ENCODE assay signal across 8 mouse cellular contexts in genomic region chr7:19508924-19509568, GRCm38 (mm10). TPM values are rescaled to one million over a fixed set of nuclear protein-coding genes. Genes with fewer than 3 reads are reported as not detected.
DNase-seq lines count a peak whose midpoint lies in the region; ATAC-seq and TF ChIP-seq lines count a peak whose summit lies in the region.

No protein-coding gene starts in this region.

- no peak for ATAC-seq in heart, embryonic 13.5 days (ENCODE audit: extremely low read depth, insufficient number of reproducible peaks, low FRiP score, low TSS enrichment)
- ATAC-seq in forebrain, embryonic 15.5 days (replicated peaks), result peak; percentile 34
- ATAC-seq in liver, embryonic 14.5 days (ENCODE audit: insufficient read depth), result peak; percentile 21; the same call in 1 of the 2 replicates

- peak overlapping the region; percentile 88 for H3K4me2 ChIP-seq in heart, embryonic 13.5 days
- H3K4me2 ChIP-seq in forebrain, embryonic 15.5 days (replicated peaks), result peak overlapping the region; percentile 60
- peak overlapping the region; percentile 78 for H3K4me2 ChIP-seq in liver, embryonic 14.5 days (ENCODE audit: low read depth)

- H3K4me3 ChIP-seq in heart, embryonic 13.5 days, result peak overlapping the region; percentile 79
- H3K4me3 ChIP-seq in MEL (ENCODE audit: control insufficient read depth in 1 of 2, insufficient read depth in 1 of 2, low read depth in 2 of 2, low read length in 2 of 2), result peak overlapping the region; percentile 86 to 94
- H3K4me3 ChIP-seq in forebrain, embryonic 15.5 days, result peak overlapping the region; percentile 61
- peak overlapping the region; percentile 76 to 98 for H3K4me3 ChIP-seq in liver, embryonic 14.5 days (ENCODE audit: insufficient read depth in 1 of 2, low read depth in 2 of 2, low read length in 2 of 2)

- TF ChIP-seq CTCF in MEL (IDR thresholded peaks at IDR 0.05 in 2 of 3, conservative IDR thresholded peaks at IDR 0.05 in 1 of 3; ENCODE audit: control insufficient read depth in 1 of 3, insufficient read depth in 1 of 3, low read depth in 2 of 3, low read length in 3 of 3, poor library complexity in 1 of 3, severe bottlenecking in 1 of 3), result no peak
- 0 out of 2 replicates have a peak, but pooled peaks have one; percentile 2 for TF ChIP-seq CTCF in liver, embryonic 14.5 days (IDR thresholded peaks at IDR 0.05; ENCODE audit: low read depth)

- no peaks in the 10 kb centered on the region for H3K27me3 ChIP-seq in heart, embryonic 13.5 days (replicated peaks)
- H3K27me3 ChIP-seq in MEL (ENCODE audit: control insufficient read depth in 1 of 2, insufficient read depth in 2 of 2, low read length in 2 of 2), result no peaks in the 10 kb centered on the region
- no peaks in the 10 kb centered on the region for H3K27me3 ChIP-seq in forebrain, embryonic 15.5 days
- H3K27me3 ChIP-seq in liver, embryonic 14.5 days (ENCODE audit: control insufficient read depth, insufficient read depth, low read length), result no peaks in the 10 kb centered on the region

- no peaks in the 10 kb centered on the region for H3K36me3 ChIP-seq in heart, embryonic 13.5 days
- H3K36me3 ChIP-seq in MEL (ENCODE audit: control insufficient read depth in 1 of 2, insufficient read depth in 2 of 2, low read length in 2 of 2), result peaks cover 0 to 3% of the 10 kb centered on the region in 2 experiments; a peak in 1 of 4 replicates
- H3K36me3 ChIP-seq in forebrain, embryonic 15.5 days, result no peaks in the 10 kb centered on the region
- no peaks in the 10 kb centered on the region for H3K36me3 ChIP-seq in liver, embryonic 14.5 days (replicated peaks; ENCODE audit: control insufficient read depth, insufficient read depth, low read depth)

- intact Hi-C loops in heart, postnatal 14 days (cut with DNase I), result no loop called here

- H3K79me2 ChIP-seq in MEL (ENCODE audit: control insufficient read depth, insufficient read depth, low read length, poor library complexity), result peaks cover 21% of the 10 kb centered on the region

- peak overlapping the region; percentile 83 for H3K27ac ChIP-seq in heart, embryonic 13.5 days (replicated peaks)
- peak overlapping the region; percentile 88 for H3K27ac ChIP-seq in MEL (ENCODE audit: control insufficient read depth, low read depth, low read length)
- peak overlapping the region; percentile 67 for H3K27ac ChIP-seq in forebrain, embryonic 15.5 days (replicated peaks)
- peak overlapping the region; percentile 1; the same call in 1 of the 2 replicates for H3K27ac ChIP-seq in liver, embryonic 14.5 days

- WGBS in heart, embryonic 13.5 days, result 3% methylated on average over 15 of the region's 15 CpGs
- 12% methylated on average over 15 of the region's 15 CpGs for WGBS in forebrain, embryonic 15.5 days
- 2% methylated on average over 15 of the region's 15 CpGs for WGBS in liver, embryonic 14.5 days (ENCODE audit: insufficient replicate concordance)

- no peaks in the 10 kb centered on the region for H3K9me3 ChIP-seq in heart, embryonic 13.5 days
- H3K9me3 ChIP-seq in MEL (replicated peaks; ENCODE audit: insufficient read depth, low read length), result no peaks in the 10 kb centered on the region
- no peaks in the 10 kb centered on the region for H3K9me3 ChIP-seq in forebrain, embryonic 15.5 days
- H3K9me3 ChIP-seq in liver, embryonic 14.5 days (ENCODE audit: control insufficient read depth, low read length), result no peaks in the 10 kb centered on the region

- H3K4me1 ChIP-seq in heart, embryonic 13.5 days, result peaks cover 26% of the 10 kb centered on the region
- peaks cover 0 to 6% of the 10 kb centered on the region in 2 experiments; a peak in 2 of 4 replicates for H3K4me1 ChIP-seq in MEL (ENCODE audit: control insufficient read depth in 1 of 2, insufficient read depth in 2 of 2, low read length in 2 of 2)
- H3K4me1 ChIP-seq in forebrain, embryonic 15.5 days, result peaks cover 23% of the 10 kb centered on the region
- H3K4me1 ChIP-seq in liver, embryonic 14.5 days (replicated peaks; ENCODE audit: control insufficient read depth in 2 of 2, insufficient read depth in 2 of 2, low read length in 1 of 2), result peaks cover 7 to 13% of the 10 kb centered on the region in 2 experiments

- TF ChIP-seq POLR2A in MEL (IDR thresholded peaks at IDR 0.05; ENCODE audit: control insufficient read depth in 1 of 2, insufficient read depth in 1 of 2, low read depth in 1 of 2, low read length in 2 of 2, poor library complexity in 1 of 2), result no peak

- no peak for TF ChIP-seq RAD21 in MEL (IDR thresholded peaks at IDR 0.05; ENCODE audit: low read depth, low read length)

- no peak for DNase-seq in heart, postnatal 14 days
- peak; percentile 64 for DNase-seq in MEL (ENCODE audit: low read depth, low spot score)
- DNase-seq in liver, embryonic 14.5 days (ENCODE audit: low read depth in 3 of 3, low spot score in 3 of 3), result no peak
- no peak for DNase-seq in adrenal gland, adult 8-10 months
- DNase-seq in left cerebral cortex, adult 8-10 months (ENCODE audit: low spot score in 2 of 2), result no peak
- no peak for DNase-seq in left cerebral cortex, adult 11 months (ENCODE audit: low spot score)

- no peak for TF ChIP-seq EP300 in MEL (IDR thresholded peaks at IDR 0.05; ENCODE audit: low read depth in 1 of 2, low read length in 2 of 2)
- no peak for TF ChIP-seq EP300 in liver, embryonic 14.5 days (IDR thresholded peaks at IDR 0.05; ENCODE audit: low read depth)

- H3K9ac ChIP-seq in heart, embryonic 13.5 days, result peak overlapping the region; percentile 90
- H3K9ac ChIP-seq in MEL (ENCODE audit: control insufficient read depth, low read depth, low read length, poor library complexity, severe bottlenecking), result peak overlapping the region; percentile 95
- H3K9ac ChIP-seq in forebrain, embryonic 15.5 days (replicated peaks), result peak overlapping the region; percentile 70
- H3K9ac ChIP-seq in liver, embryonic 14.5 days (replicated peaks), result peak overlapping the region; percentile 71

RNA-seq across cellular contexts. Expression of gene Trappc6a, which starts 0.9 kb away (rescaled TPM):
- polyA plus RNA-seq in heart, embryonic 13.5 days (2015; fragmentation: Nextera tagmentation; extraction: Ambion mirVana), result 71.4 and 77.4 TPM in 2 replicates
- 10 to 100 TPM; 48.9 to 49.6 TPM for total RNA-seq in heart, postnatal 14 days (2021)
- total RNA-seq in MEL (2012; rRNA removed), result 65.6 and 88.2 TPM in 2 replicates
- 10 to 100 TPM in 1 of 2 experiments, not detected in 1; 82.8 TPM for polyA plus RNA-seq in MEL (2012; ENCODE audit: insufficient read depth in 1 of 2, insufficient read length in 2 of 2, low read depth in 1 of 2, low replicate concordance in 2 of 2, missing spikeins in 1 of 2)
- polyA plus RNA-seq in forebrain, embryonic 15.5 days (2015; fragmentation: Nextera tagmentation; extraction: Ambion mirVana), result 35.3 and 43.0 TPM in 2 replicates
- polyA plus RNA-seq in liver, embryonic 14.5 days (2012; rRNA removed), result 24.1 and 28.1 TPM in 2 replicates
- 40.0 and 40.2 TPM in 2 replicates for polyA plus RNA-seq in liver, embryonic 14.5 days (2014; fragmentation: Nextera tagmentation; extraction: Ambion mirVana)
- 100 to 1,000 TPM in 1 of 4 experiments, 10 to 100 TPM in 3; 77.7 to 107 (median 90.3) TPM for total RNA-seq in adrenal gland, adult 8-10 months (2022)
- total RNA-seq in left cerebral cortex, adult 8-10 months (2022), result 10 to 100 TPM; 19.0 to 25.5 (median 23.5) TPM

RNA-seq across cellular contexts. Expression of gene Bloc1s3, which starts 0.9 kb away (rescaled TPM):
- 1.5 TPM in 2 replicates for polyA plus RNA-seq in heart, embryonic 13.5 days (2015; fragmentation: Nextera tagmentation; extraction: Ambion mirVana)
- 1 to 10 TPM; 2.0 to 2.2 TPM for total RNA-seq in heart, postnatal 14 days (2021)
- 5.5 and 6.1 TPM in 2 replicates for total RNA-seq in MEL (2012; rRNA removed)
- polyA plus RNA-seq in MEL (2012; ENCODE audit: insufficient read depth in 1 of 2, insufficient read length in 2 of 2, low read depth in 1 of 2, low replicate concordance in 2 of 2, missing spikeins in 1 of 2), result 1 to 10 TPM in 1 of 2 experiments, not detected in 1; 7.5 TPM
- polyA plus RNA-seq in forebrain, embryonic 15.5 days (2015; fragmentation: Nextera tagmentation; extraction: Ambion mirVana), result 4.9 and 5.4 TPM in 2 replicates
- polyA plus RNA-seq in liver, embryonic 14.5 days (2012; rRNA removed), result 2.0 and 2.7 TPM in 2 replicates
- 0.39 and 0.56 TPM in 2 replicates for polyA plus RNA-seq in liver, embryonic 14.5 days (2014; fragmentation: Nextera tagmentation; extraction: Ambion mirVana)
- 10 to 100 TPM; 12.7 to 15.4 (median 13.6) TPM for total RNA-seq in adrenal gland, adult 8-10 months (2022)
- total RNA-seq in left cerebral cortex, adult 8-10 months (2022), result 1 to 10 TPM; 6.5 to 7.7 (median 7.1) TPM

RNA-seq across cellular contexts. Expression of gene Nkpd1, which starts 8.6 kb away (rescaled TPM):
- polyA plus RNA-seq in heart, embryonic 13.5 days (2015; fragmentation: Nextera tagmentation; extraction: Ambion mirVana), result 0.06 TPM in 1 of 2 replicates, not detected in the other
- not detected for total RNA-seq in heart, postnatal 14 days (2021)
- total RNA-seq in MEL (2012; rRNA removed), result 0.07 and 0.35 TPM in 2 replicates
- polyA plus RNA-seq in MEL (2012; ENCODE audit: insufficient read depth in 1 of 2, insufficient read length in 2 of 2, low read depth in 1 of 2, low replicate concordance in 2 of 2, missing spikeins in 1 of 2), result under 1 TPM in 1 of 2 experiments, not detected in 1; 0.33 TPM
- polyA plus RNA-seq in forebrain, embryonic 15.5 days (2015; fragmentation: Nextera tagmentation; extraction: Ambion mirVana), result 0.66 and 0.75 TPM in 2 replicates
- 0.01 and 0.04 TPM in 2 replicates for polyA plus RNA-seq in liver, embryonic 14.5 days (2012; rRNA removed)
- not detected in 2 replicates for polyA plus RNA-seq in liver, embryonic 14.5 days (2014; fragmentation: Nextera tagmentation; extraction: Ambion mirVana)
- under 1 TPM in 2 of 4 experiments, not detected in 2; 0.13 to 0.31 TPM for total RNA-seq in adrenal gland, adult 8-10 months (2022)
- total RNA-seq in left cerebral cortex, adult 8-10 months (2022), result 1 to 10 TPM in 2 of 4 experiments, under 1 TPM in 2; 0.83 to 1.7 (median 1.1) TPM

RNA-seq across cellular contexts. Expression of gene Exoc3l2, which starts 45.9 kb away (rescaled TPM):
- 1.1 and 1.2 TPM in 2 replicates for polyA plus RNA-seq in heart, embryonic 13.5 days (2015; fragmentation: Nextera tagmentation; extraction: Ambion mirVana)
- 1 to 10 TPM in 1 of 2 experiments, under 1 TPM in 1; 0.79 to 1.1 TPM for total RNA-seq in heart, postnatal 14 days (2021)
- 0.08 TPM in 1 of 2 replicates, not detected in the other for total RNA-seq in MEL (2012; rRNA removed)
- under 1 TPM in 1 of 2 experiments, not detected in 1; 0.08 TPM for polyA plus RNA-seq in MEL (2012; ENCODE audit: insufficient read depth in 1 of 2, insufficient read length in 2 of 2, low read depth in 1 of 2, low replicate concordance in 2 of 2, missing spikeins in 1 of 2)
- 0.17 and 0.29 TPM in 2 replicates for polyA plus RNA-seq in forebrain, embryonic 15.5 days (2015; fragmentation: Nextera tagmentation; extraction: Ambion mirVana)
- polyA plus RNA-seq in liver, embryonic 14.5 days (2012; rRNA removed), result 1.7 and 1.9 TPM in 2 replicates
- polyA plus RNA-seq in liver, embryonic 14.5 days (2014; fragmentation: Nextera tagmentation; extraction: Ambion mirVana), result 0.48 and 0.78 TPM in 2 replicates
- 10 to 100 TPM; 31.9 to 69.2 (median 51.8) TPM for total RNA-seq in adrenal gland, adult 8-10 months (2022)
- total RNA-seq in left cerebral cortex, adult 8-10 months (2022), result 1 to 10 TPM in 1 of 4 experiments, under 1 TPM in 3; 0.59 to 1.1 (median 0.79) TPM

RNA-seq across cellular contexts. Expression of gene Mark4, which starts 50.4 kb away (rescaled TPM):
- polyA plus RNA-seq in heart, embryonic 13.5 days (2015; fragmentation: Nextera tagmentation; extraction: Ambion mirVana), result 6.5 and 7.5 TPM in 2 replicates
- total RNA-seq in heart, postnatal 14 days (2021), result 10 to 100 TPM; 23.3 to 25.0 TPM
- 4.7 TPM in 2 replicates for total RNA-seq in MEL (2012; rRNA removed)
- polyA plus RNA-seq in MEL (2012; ENCODE audit: insufficient read depth in 1 of 2, insufficient read length in 2 of 2, low read depth in 1 of 2, low replicate concordance in 2 of 2, missing spikeins in 1 of 2), result 10 to 100 TPM in 1 of 2 experiments, not detected in 1; 18.5 TPM
- polyA plus RNA-seq in forebrain, embryonic 15.5 days (2015; fragmentation: Nextera tagmentation; extraction: Ambion mirVana), result 18.3 and 18.8 TPM in 2 replicates
- 2.4 and 2.5 TPM in 2 replicates for polyA plus RNA-seq in liver, embryonic 14.5 days (2012; rRNA removed)
- 0.80 and 2.5 TPM in 2 replicates for polyA plus RNA-seq in liver, embryonic 14.5 days (2014; fragmentation: Nextera tagmentation; extraction: Ambion mirVana)
- 10 to 100 TPM; 44.4 to 53.9 (median 47.6) TPM for total RNA-seq in adrenal gland, adult 8-10 months (2022)
- 10 to 100 TPM; 70.4 to 80.3 (median 76.2) TPM for total RNA-seq in left cerebral cortex, adult 8-10 months (2022)

Comparison
In these comparisons a context has a peak if more than half of its experiments do, and no peak if none do; other contexts are left out.
1. H3K27ac ChIP-seq: peak in every context shown above with its lines; median percentile 88 in MEL; 83 in heart, embryonic 13.5 days; 67 in forebrain, embryonic 15.5 days; 1 in liver, embryonic 14.5 days.